In genomic region chr1:179553197-179553948, GRCm38 (mm10) we compare ENCODE assay signal across 12 mouse cellular contexts. TPM values are rescaled to one million over a fixed set of nuclear protein-coding genes. Genes with fewer than 3 reads are reported as not detected.
DNase-seq lines count a peak whose midpoint lies in the region; ATAC-seq and TF ChIP-seq lines count a peak whose summit lies in the region.
"Had no signal": no experiment of that assay in that cellular context is flagged by ENCODE, and none has a peak within 500 bp of the region (broad histone marks: within the 10 kb centered on the region; RNA-seq: fewer than 3 reads in every experiment).

No protein-coding gene starts in this region.

- H3K9ac ChIP-seq in intestine, embryonic 16.5 days (ENCODE audit: low read depth, low read length) = 0 out of 2 replicates have a peak overlapping the region, but pooled peaks have one; percentile 12
- no peak overlapping the region for H3K9ac ChIP-seq in intestine, embryonic 15.5 days
- 0 out of 2 replicates have a peak overlapping the region, but pooled peaks have one; percentile 9 for H3K9ac ChIP-seq in liver, postnatal 0 days (replicated peaks)
- H3K9ac ChIP-seq in hindbrain, embryonic 11.5 days (ENCODE audit: low read depth, low read length) = no peak overlapping the region
- H3K9ac ChIP-seq: hindbrain, embryonic 14.5 days; limb, embryonic 13.5 days; midbrain, embryonic 13.5 days had no signal

- no peaks in the 10 kb centered on the region for H3K27me3 ChIP-seq in intestine, embryonic 16.5 days (replicated peaks; ENCODE audit: control insufficient read depth, insufficient read depth, low read length)
- H3K27me3 ChIP-seq in intestine, embryonic 15.5 days (replicated peaks) = no peaks in the 10 kb centered on the region
- H3K27me3 ChIP-seq in liver, postnatal 0 days (ENCODE audit: insufficient read depth, low read length) = no peaks in the 10 kb centered on the region
- no peaks in the 10 kb centered on the region for H3K27me3 ChIP-seq in hindbrain, embryonic 11.5 days (ENCODE audit: control insufficient read depth, insufficient read depth, low read length)
- H3K27me3 ChIP-seq: limb, embryonic 13.5 days; midbrain, embryonic 13.5 days had no signal

- no peak for TF ChIP-seq EP300 in liver, postnatal 0 days (IDR thresholded peaks at IDR 0.05; ENCODE audit: low read depth)

- peak; percentile 34 for DNase-seq in cerebellum, adult 11-12 months
- DNase-seq in cerebellum, postnatal 4 days (ENCODE audit: low spot score in 2 of 2) = no peak
- DNase-seq in adipocyte (ENCODE audit: low spot score) = peak; percentile 65
- DNase-seq in liver, postnatal 0 days = peak; percentile 64
- DNase-seq in hindbrain, embryonic 11.5 days (ENCODE audit: low spot score) = no peak
- no peak for DNase-seq in neural tube, embryonic 10.5 days (ENCODE audit: extremely low spot score, low spot score)
- DNase-seq: layer of hippocampus, adult 9-11 months had no signal

- TF ChIP-seq CTCF in liver, postnatal 0 days (IDR thresholded peaks at IDR 0.05; ENCODE audit: low read depth) = no peak

- H3K4me2 ChIP-seq in intestine, embryonic 16.5 days (ENCODE audit: low read depth, low read length) = no peak overlapping the region
- no peak overlapping the region for H3K4me2 ChIP-seq in intestine, embryonic 15.5 days (replicated peaks)
- H3K4me2 ChIP-seq in liver, postnatal 0 days (ENCODE audit: low read depth, low read length) = no peak overlapping the region
- no peak overlapping the region for H3K4me2 ChIP-seq in hindbrain, embryonic 11.5 days (replicated peaks; ENCODE audit: low read depth, low read length)
- H3K4me2 ChIP-seq: hindbrain, embryonic 14.5 days; limb, embryonic 13.5 days; midbrain, embryonic 13.5 days had no signal

- WGBS in intestine, embryonic 16.5 days = 64% methylated on average over 5 of the region's 5 CpGs
- 68% methylated on average over 5 of the region's 5 CpGs for WGBS in intestine, embryonic 15.5 days
- WGBS in liver, postnatal 0 days (ENCODE audit: insufficient replicate concordance) = 56% methylated on average over 5 of the region's 5 CpGs
- WGBS in hindbrain, embryonic 11.5 days = 86% methylated on average over 5 of the region's 5 CpGs

- no peaks in the 10 kb centered on the region for H3K9me3 ChIP-seq in intestine, embryonic 16.5 days (ENCODE audit: control insufficient read depth, low read length)
- no peaks in the 10 kb centered on the region for H3K9me3 ChIP-seq in intestine, embryonic 15.5 days
- H3K9me3 ChIP-seq in liver, postnatal 0 days (ENCODE audit: low read length) = no peaks in the 10 kb centered on the region
- H3K9me3 ChIP-seq in hindbrain, embryonic 11.5 days (ENCODE audit: control insufficient read depth, low read length) = no peaks in the 10 kb centered on the region
- H3K9me3 ChIP-seq: limb, embryonic 13.5 days; midbrain, embryonic 13.5 days had no signal

- no peaks in the 10 kb centered on the region for H3K36me3 ChIP-seq in intestine, embryonic 16.5 days (ENCODE audit: control insufficient read depth, insufficient read depth, low read length)
- H3K36me3 ChIP-seq in intestine, embryonic 15.5 days = no peaks in the 10 kb centered on the region
- peaks cover 2% of the 10 kb centered on the region; the same call in 1 of the 2 replicates for H3K36me3 ChIP-seq in liver, postnatal 0 days (replicated peaks; ENCODE audit: insufficient read depth, low read length)
- no peaks in the 10 kb centered on the region for H3K36me3 ChIP-seq in hindbrain, embryonic 11.5 days (ENCODE audit: control insufficient read depth, insufficient read depth, low read length)
- H3K36me3 ChIP-seq: limb, embryonic 13.5 days; midbrain, embryonic 13.5 days had no signal

- ATAC-seq in intestine, embryonic 16.5 days = peak; percentile 61; the same call in 1 of the 2 replicates
- no peak for ATAC-seq in intestine, embryonic 15.5 days
- ATAC-seq in liver, postnatal 0 days = peak; percentile 69
- no peak for ATAC-seq in hindbrain, embryonic 11.5 days (ENCODE audit: low FRiP score)
- ATAC-seq: midbrain, embryonic 13.5 days had no signal

- H3K4me3 ChIP-seq in intestine, embryonic 16.5 days (ENCODE audit: low read length) = no peak overlapping the region
- no peak overlapping the region for H3K4me3 ChIP-seq in intestine, embryonic 15.5 days (replicated peaks)
- H3K4me3 ChIP-seq in liver, postnatal 0 days (ENCODE audit: low read depth, low read length) = no peak overlapping the region
- no peak overlapping the region for H3K4me3 ChIP-seq in hindbrain, embryonic 11.5 days (ENCODE audit: low read depth, low read length)
- H3K4me3 ChIP-seq: limb, embryonic 13.5 days; midbrain, embryonic 13.5 days had no signal

- H3K4me1 ChIP-seq in intestine, embryonic 16.5 days (ENCODE audit: control insufficient read depth, insufficient read depth, low read length) = peaks cover 11% of the 10 kb centered on the region; the same call in 1 of the 2 replicates
- H3K4me1 ChIP-seq in intestine, embryonic 15.5 days (replicated peaks) = no peaks in the 10 kb centered on the region
- H3K4me1 ChIP-seq in liver, postnatal 0 days (ENCODE audit: insufficient read depth) = peaks cover 43% of the 10 kb centered on the region
- H3K4me1 ChIP-seq in hindbrain, embryonic 11.5 days (replicated peaks; ENCODE audit: control insufficient read depth, insufficient read depth, low read length) = no peaks in the 10 kb centered on the region

- no peak overlapping the region for H3K27ac ChIP-seq in intestine, embryonic 16.5 days (ENCODE audit: low read length)
- no peak overlapping the region for H3K27ac ChIP-seq in intestine, embryonic 15.5 days
- peak overlapping the region; percentile 73; the same call in 1 of the 2 replicates for H3K27ac ChIP-seq in liver, postnatal 0 days (ENCODE audit: low read depth)
- no peak overlapping the region for H3K27ac ChIP-seq in hindbrain, embryonic 11.5 days (ENCODE audit: low read depth, low read length)
- H3K27ac ChIP-seq: hindbrain, embryonic 14.5 days; limb, embryonic 13.5 days; midbrain, embryonic 13.5 days had no signal

RNA-seq across cellular contexts. Expression of gene Cnst, which starts 7.2 kb away (rescaled TPM):
- 11.0 and 11.3 TPM in 2 replicates for polyA plus RNA-seq in intestine, embryonic 16.5 days (2015; fragmentation: Nextera tagmentation; extraction: Ambion mirVana)
- polyA plus RNA-seq in intestine, embryonic 15.5 days (2015; fragmentation: Nextera tagmentation; extraction: Ambion mirVana) = 11.0 and 11.8 TPM in 2 replicates
- polyA plus RNA-seq in liver, postnatal 0 days (2015; fragmentation: Nextera tagmentation; extraction: Ambion mirVana) = 5.0 and 5.8 TPM in 2 replicates
- 22.6 and 26.8 TPM in 2 replicates for polyA plus RNA-seq in hindbrain, embryonic 11.5 days (2014; fragmentation: Nextera tagmentation; extraction: Ambion mirVana)

RNA-seq across cellular contexts. Expression of gene Tfb2m, which starts 7.3 kb away (rescaled TPM):
- polyA plus RNA-seq in intestine, embryonic 16.5 days (2015; fragmentation: Nextera tagmentation; extraction: Ambion mirVana) = 26.3 and 31.5 TPM in 2 replicates
- polyA plus RNA-seq in intestine, embryonic 15.5 days (2015; fragmentation: Nextera tagmentation; extraction: Ambion mirVana) = 28.8 and 36.1 TPM in 2 replicates
- 16.3 and 17.6 TPM in 2 replicates for polyA plus RNA-seq in liver, postnatal 0 days (2015; fragmentation: Nextera tagmentation; extraction: Ambion mirVana)
- polyA plus RNA-seq in hindbrain, embryonic 11.5 days (2014; fragmentation: Nextera tagmentation; extraction: Ambion mirVana) = 26.8 and 31.4 TPM in 2 replicates

RNA-seq across cellular contexts. Expression of gene Smyd3, which starts 35.5 kb away (rescaled TPM):
- polyA plus RNA-seq in intestine, embryonic 16.5 days (2015; fragmentation: Nextera tagmentation; extraction: Ambion mirVana) = 16.1 and 16.7 TPM in 2 replicates
- polyA plus RNA-seq in intestine, embryonic 15.5 days (2015; fragmentation: Nextera tagmentation; extraction: Ambion mirVana) = 15.3 and 18.1 TPM in 2 replicates
- polyA plus RNA-seq in liver, postnatal 0 days (2015; fragmentation: Nextera tagmentation; extraction: Ambion mirVana) = 5.0 and 5.1 TPM in 2 replicates
- 14.8 and 16.9 TPM in 2 replicates for polyA plus RNA-seq in hindbrain, embryonic 11.5 days (2014; fragmentation: Nextera tagmentation; extraction: Ambion mirVana)

Comparison
In these comparisons a context has a peak if more than half of its experiments do, and no peak if none do; other contexts are left out.
1. DNase-seq: peak in cerebellum, adult 11-12 months (single experiment), adipocyte (single experiment) and liver, postnatal 0 days (single experiment); none in cerebellum, postnatal 4 days (0 of 2), hindbrain, embryonic 11.5 days (single experiment) and neural tube, embryonic 10.5 days (single experiment).
2. ATAC-seq: peak in intestine, embryonic 16.5 days (single experiment) and liver, postnatal 0 days (single experiment); none in intestine, embryonic 15.5 days (single experiment) and hindbrain, embryonic 11.5 days (single experiment).
3. H3K9ac ChIP-seq: peak in intestine, embryonic 16.5 days (single experiment) and liver, postnatal 0 days (single experiment); none in intestine, embryonic 15.5 days (single experiment) and hindbrain, embryonic 11.5 days (single experiment).